Mouse (Mus musculus) hindbrain, embryonic 15.5 days (tissue): ENCODE measurements at regions not wholly inside any gene's neighbourhood (a gene's known extent, or its start where the extent isn't known, plus 50 kb on each side); places are given as distances from the start of the nearest gene placed in this dataset.

ENCODE experiments used
- ATAC-seq: fragments of 200-750 bp; cut with Nextera tagmentation; 2 replicates; pipeline ENCODE4 v1.8.0; 2017; ENCODE audit warnings: low read depth, moderate number of reproducible peaks, moderate TSS enrichment; ENCODE audit not compliant: low FRiP score
- H3K27ac ChIP-seq: fragments of 300-500 bp; sonication (generic); replicated peaks from 2 replicates; pipeline ENCODE4 v1.5.1; 2015; ENCODE audit warnings: mild to moderate bottlenecking, inconsistent platforms
- H3K27me3 ChIP-seq: fragments of 300-500 bp; sonication (generic); 2 replicates; pipeline ENCODE4 v1.6.1; 2015; ENCODE audit warnings: control low read depth, inconsistent platforms
- H3K36me3 ChIP-seq: fragments of 300-500 bp; sonication (generic); 2 replicates; pipeline ENCODE4 v1.6.1; 2015; ENCODE audit warnings: control low read depth, inconsistent platforms
- H3K4me1 ChIP-seq: fragments of 300-500 bp; sonication (generic); replicated peaks from 2 replicates; pipeline ENCODE4 v1.6.1; 2015; ENCODE audit warnings: control low read depth, inconsistent platforms
- H3K4me2 ChIP-seq: fragments of 300-500 bp; sonication (generic); 2 replicates; pipeline ENCODE4 v1.6.1; 2015; ENCODE audit warnings: moderate library complexity, mild to moderate bottlenecking, inconsistent platforms
- H3K4me3 ChIP-seq: fragments of 300-500 bp; sonication (generic); 2 replicates; pipeline ENCODE4 v1.5.1; 2015; ENCODE audit warnings: mild to moderate bottlenecking, inconsistent platforms
- H3K9ac ChIP-seq: fragments of 300-500 bp; sonication (generic); 2 replicates; pipeline ENCODE4 v1.6.1; 2015; ENCODE audit warnings: inconsistent platforms
- H3K9me3 ChIP-seq: fragments of 300-500 bp; sonication (generic); 2 replicates; pipeline ENCODE4 v1.6.1; 2016; ENCODE audit warnings: control low read depth, inconsistent platforms
- WGBS: fragments of 180-500 bp; shearing (Covaris S2); methylation state at CpG from one replicate; pipeline ENCODE4 v1.1.7; 2015; 5-methylcytosine and 5-hydroxymethylcytosine counted together

- Histone ChIP-seq H3K9ac (no peak overlapping the region), H3K4me1 (no peaks in the 10 kb centered on the region), H3K27me3 (no peaks in the 10 kb centered on the region), H3K4me2 (no peak overlapping the region), H3K4me3 (no peak overlapping the region), H3K9me3 (no peaks in the 10 kb centered on the region), H3K36me3 (no peaks in the 10 kb centered on the region), H3K27ac (no peak overlapping the region)
- 18% methylated on average over 4 of the region's 4 CpGs for WGBS
- ATAC-seq: no peak
Observed at GRCm38 (mm10) chr17:41125582-41125981, 190.7 kb upstream of the Cenpq start.

- H3K4me1 ChIP-seq: no peaks in the 10 kb centered on the region
- no peak for ATAC-seq
- no peaks in the 10 kb centered on the region for H3K27me3 ChIP-seq
- no peaks in the 10 kb centered on the region for H3K9me3 ChIP-seq
- no peak overlapping the region for H3K4me3 ChIP-seq
- H3K4me2 ChIP-seq: no peak overlapping the region
- no peak overlapping the region for H3K27ac ChIP-seq
- no peaks in the 10 kb centered on the region for H3K36me3 ChIP-seq
- no peak overlapping the region for H3K9ac ChIP-seq
Observed at GRCm38 (mm10) chr17:41122939-41123338, 188.1 kb upstream of the Cenpq start.

- Histone ChIP-seq H3K9ac (no peak overlapping the region), H3K4me2 (no peak overlapping the region), H3K4me1 (no peaks in the 10 kb centered on the region), H3K4me3 (no peak overlapping the region), H3K9me3 (no peaks in the 10 kb centered on the region), H3K27me3 (no peaks in the 10 kb centered on the region), H3K36me3 (no peaks in the 10 kb centered on the region), H3K27ac (no peak overlapping the region)
- ATAC-seq: peak; percentile 38; the same call in 1 of the 2 replicates
- WGBS: 59% methylated on average over 4 of the region's 4 CpGs
Observed at GRCm38 (mm10) chr17:41103980-41104379, 169.1 kb upstream of the Cenpq start.

DNA sequence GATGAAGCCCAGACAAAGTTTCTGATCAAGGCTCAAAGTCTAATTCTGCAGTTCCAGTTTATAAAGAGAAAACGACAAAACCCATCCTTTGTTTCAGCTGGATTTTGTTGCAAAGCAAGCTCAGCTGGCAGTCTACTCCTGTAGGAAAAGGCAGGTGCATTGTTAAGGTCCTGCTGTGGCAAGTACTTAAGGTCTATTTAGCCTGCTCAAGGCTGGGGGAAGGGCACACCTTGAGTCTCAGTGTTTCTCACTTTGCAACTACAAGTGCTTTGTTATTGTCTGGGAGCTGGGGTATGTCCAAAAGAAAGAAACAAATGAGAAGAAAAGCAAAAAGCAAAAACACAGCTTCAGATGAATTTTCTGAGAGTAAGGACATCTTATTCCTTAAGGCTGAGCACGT lies 136.0 kb upstream of the Cenpq start:
- H3K27me3 ChIP-seq: no peaks in the 10 kb centered on the region
- ATAC-seq: no peak
- no peaks in the 10 kb centered on the region for H3K9me3 ChIP-seq
- no peaks in the 10 kb centered on the region for H3K4me1 ChIP-seq
- 32% methylated on average over 2 of the region's 2 CpGs for WGBS
- no peak overlapping the region for H3K4me2 ChIP-seq
- H3K27ac ChIP-seq: no peak overlapping the region
- H3K9ac ChIP-seq: no peak overlapping the region
- no peak overlapping the region for H3K4me3 ChIP-seq
- no peaks in the 10 kb centered on the region for H3K36me3 ChIP-seq
